Mouse (Mus musculus) layer of hippocampus, adult 9-11 months (tissue): ENCODE results near the gene Lrrc2.

ENCODE experiments used
- DNase-seq: peaks from one replicate; pipeline ENCODE4 v3.0.0; 2022

Gene Lrrc2

GRCm38 (mm10) chr9:110951397-110951796, at the start of gene Lrrc2:
TSS of gene Lrrc2 (plus strand) at chr9:110951545.
- DNase-seq = no peak

DNA sequence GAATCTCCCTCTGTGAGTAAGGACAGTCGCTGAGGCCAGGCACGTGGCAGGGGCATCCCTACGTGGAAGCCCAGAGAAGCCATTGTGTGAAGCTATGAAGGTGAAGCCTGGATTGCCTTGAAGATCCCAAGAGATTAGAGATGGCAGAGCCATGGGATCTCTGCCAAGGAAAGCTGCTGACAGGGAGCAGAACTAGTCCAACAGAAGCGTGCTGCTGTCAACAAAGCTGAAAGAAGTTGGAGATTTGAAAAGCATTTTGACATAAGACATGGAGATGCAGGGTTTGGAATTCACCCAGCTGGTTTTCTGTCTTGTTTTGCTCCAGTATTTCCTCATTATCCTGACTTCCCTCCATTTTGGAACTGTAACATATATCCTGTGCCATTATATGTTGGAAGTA, 49.1 kb upstream of the Lrrc2 start:
- no peak for DNase-seq

DNA sequence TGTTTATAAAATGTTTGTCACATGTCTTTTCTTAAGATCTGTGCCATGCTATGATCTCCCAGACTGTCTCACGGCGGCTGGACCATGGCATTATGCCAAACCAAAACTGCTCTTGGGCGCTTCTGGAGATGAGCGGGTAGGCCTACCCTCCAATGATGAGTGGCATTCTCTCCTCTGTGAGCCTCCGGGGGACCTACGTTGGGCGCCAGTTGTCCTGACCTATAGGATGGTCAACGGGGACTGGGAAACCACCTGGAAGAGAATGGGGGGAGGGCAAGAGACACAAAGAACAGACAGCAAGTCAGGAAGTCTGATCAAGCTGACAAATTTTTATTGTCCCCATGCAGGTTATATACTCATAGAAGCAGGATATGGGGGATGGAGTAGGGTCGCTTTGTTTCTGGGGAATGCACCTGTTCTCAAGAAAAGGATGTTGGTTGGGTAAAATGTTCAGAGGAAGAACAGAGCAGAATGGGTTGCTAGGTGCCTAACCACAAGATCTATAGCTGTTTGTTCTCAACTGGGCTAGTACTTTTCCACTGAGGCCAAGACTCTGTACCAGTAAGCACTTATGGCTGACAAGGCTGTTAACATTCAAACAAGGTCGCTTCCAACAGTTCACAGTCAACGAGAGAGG, 44.0 kb upstream of the Lrrc2 start:
- DNase-seq = no peak

DNA sequence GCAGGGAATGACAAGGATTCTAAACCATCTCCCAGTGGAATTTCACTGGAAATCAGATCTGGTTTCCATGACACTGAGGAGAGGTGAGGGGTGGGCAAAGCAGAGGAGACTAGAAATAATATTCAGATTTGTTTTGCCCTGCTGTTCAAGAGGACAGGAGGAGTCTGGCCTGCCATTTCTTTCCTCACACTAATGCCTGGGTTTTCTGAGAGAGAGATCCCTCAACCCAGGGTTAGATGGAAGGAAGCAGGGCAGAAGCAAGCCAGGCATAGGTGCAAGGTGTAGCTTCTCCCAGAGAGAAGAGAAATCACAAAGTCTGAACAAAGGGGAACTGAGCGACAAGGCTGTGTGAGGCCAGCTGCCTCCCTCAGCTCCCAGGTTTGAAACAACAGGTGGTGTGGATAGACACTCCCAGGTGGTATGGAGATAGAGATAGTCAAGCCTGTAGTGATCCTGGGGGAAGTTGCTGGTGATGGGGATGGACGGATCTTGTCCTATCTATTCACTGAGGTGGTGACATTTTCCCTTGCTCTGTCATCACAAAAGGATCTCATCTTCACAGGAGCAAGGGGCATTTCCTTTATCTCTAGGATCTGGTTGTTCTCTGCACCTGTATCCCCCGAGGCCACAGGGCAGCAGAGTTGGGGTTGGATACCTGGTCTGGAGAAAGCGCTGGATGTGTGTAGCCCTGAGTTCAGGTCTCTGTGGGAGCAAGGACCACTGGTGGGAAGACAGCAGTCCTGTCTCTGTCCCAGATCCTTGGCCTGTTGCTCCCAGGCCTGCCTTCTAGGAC, 43.3 kb upstream of the Lrrc2 start:
- no peak for DNase-seq

- no peak for DNase-seq
These were observed 42.7 kb upstream of the Lrrc2 start for GRCm38 (mm10) chr9:110908631-110909016.

DNA sequence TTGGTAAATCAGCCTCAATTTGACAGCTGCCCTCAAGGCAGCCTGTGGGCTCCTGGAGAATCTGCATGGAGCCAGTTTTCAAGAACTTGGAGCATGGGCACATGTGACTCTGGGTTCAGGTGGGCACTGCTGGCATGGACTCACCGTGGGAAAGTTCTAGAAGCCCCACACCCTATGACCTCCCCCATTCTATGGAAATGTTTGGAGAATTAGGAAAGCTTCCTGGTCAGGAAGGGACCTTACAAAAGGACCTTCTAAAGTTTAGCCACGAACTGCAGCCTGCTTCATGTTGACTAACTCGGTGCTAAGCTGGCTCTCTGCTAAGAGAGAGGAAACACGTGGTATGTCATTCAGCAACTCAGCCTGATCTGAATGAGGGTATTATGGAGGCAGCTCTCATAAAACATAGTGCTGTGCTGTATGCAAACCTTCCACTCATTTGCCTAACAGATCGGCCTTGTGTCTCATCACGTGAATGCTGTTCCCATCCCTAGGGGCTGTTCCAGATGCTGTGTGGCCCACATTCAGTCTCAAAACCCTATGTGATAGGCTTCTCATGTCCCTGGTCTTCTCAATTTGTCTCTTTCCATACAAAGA, 41.9 kb upstream of the Lrrc2 start:
- no peak for DNase-seq

GRCm38 (mm10) chr9:110914631-110915236, 36.6 kb upstream of the Lrrc2 start:
- DNase-seq = no peak

- no peak for DNase-seq
These were observed 35.9 kb upstream of the Lrrc2 start for GRCm38 (mm10) chr9:110915466-110915865.

GRCm38 (mm10) chr9:110916786-110917185, 34.6 kb upstream of the Lrrc2 start, which contains the start of gene Fam240a:
TSS of gene Fam240a (minus strand) at chr9:110916861.
- DNase-seq = no peak

DNA sequence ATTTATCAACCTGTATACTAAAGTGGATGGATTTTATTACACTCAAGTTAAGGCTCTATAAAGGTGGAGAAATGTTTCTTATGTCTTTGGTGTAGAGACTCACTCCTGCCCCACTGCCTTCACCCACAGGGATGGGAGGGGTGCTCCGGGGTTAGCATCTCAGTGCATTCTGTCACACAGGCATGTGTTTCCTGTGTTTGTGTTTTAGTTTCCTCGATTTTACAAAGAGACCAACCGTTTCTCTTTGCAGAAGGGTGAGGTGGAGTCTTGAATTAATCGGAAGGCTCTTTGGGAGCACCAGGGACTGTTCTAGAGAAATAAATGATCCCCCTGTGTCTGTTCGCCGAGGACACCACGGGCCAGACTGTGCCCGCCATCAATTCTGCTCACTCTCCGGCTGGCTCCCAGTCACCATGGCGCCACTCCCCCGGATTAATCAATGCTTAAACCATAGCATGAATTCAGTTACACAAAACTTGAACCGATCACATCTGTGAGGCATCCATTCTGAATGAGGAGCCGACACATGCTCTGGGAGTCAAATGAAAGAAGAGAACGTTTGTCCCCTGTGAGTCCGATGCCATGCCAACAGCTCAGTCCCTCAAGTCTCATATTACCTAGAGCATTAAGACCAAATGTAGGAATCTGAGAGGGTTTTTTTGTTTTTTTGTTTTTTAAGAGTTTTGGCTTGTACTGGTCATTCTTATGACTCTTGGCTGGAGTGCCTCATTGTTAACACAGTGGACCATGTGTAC, 30.5 kb upstream of the Lrrc2 start:
- no peak for DNase-seq

DNA sequence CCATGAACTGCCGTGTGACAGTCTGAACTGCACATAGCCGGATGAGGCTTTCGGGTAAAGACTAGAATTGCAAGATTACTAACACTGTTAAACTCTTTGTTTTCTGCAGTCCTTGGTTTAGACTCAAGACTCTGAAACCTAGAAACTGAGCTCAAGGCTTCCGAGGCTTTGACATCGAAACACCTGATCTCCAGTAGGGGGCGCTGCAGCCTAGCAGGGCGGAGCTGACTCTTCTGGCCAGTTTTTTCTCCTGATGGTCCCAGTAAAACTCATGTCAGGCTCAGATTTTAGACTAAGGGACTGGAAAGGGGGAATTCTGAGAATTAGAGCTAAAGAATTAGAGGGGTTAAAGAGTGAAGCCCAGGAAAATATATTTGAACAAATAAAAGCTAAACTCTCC, 28.6 kb upstream of the Lrrc2 start:
- DNase-seq = no peak

DNA sequence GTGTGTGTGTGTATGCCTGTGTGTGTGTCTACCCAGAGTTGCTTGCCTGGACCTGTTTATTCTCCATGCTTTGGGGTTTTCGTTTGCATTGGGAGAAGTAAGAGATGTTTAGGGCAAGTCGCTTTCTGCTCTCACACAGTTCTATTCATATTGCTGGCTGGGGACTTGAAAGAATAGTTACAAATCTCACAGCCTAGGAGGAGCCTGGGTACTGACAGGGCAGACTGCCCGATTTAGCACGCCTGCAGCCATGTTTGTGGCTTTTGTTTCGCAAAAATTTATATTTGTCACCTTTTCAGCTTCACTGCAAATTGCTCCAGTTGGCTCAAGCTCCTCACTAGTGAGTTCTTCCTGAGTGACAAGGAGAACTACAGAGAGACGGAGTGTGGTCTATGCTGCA, 19.8 kb upstream of the Lrrc2 start:
- no peak for DNase-seq

DNA sequence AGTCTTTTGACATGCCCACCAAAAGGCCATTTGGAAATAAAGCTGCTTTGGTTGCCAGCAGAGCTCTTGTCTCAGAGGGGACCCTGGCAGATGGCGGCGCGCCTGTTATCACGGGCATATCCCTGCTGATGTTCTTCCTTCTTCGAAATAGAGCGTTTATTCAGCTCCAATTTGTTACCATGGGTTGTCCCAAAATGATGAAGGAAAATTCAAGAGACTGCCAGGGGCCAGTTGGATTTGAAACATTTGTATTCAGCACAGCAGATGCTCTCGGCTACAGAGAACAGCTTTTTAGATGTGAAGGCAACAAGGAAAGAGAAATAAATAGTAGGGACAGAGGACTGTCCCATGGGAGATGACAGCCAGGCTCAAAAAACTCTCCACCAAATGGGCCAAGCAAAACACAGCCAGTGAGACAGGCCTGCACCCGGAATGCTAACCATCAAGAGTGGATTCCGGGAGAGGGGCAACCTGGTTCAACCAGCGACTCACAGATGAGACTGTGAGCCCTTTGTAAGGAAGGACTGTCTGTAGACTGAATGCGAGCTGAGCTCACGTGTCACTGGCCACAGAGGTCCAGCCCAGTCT, 17.4 kb upstream of the Lrrc2 start:
- DNase-seq = peak; percentile 77

DNA sequence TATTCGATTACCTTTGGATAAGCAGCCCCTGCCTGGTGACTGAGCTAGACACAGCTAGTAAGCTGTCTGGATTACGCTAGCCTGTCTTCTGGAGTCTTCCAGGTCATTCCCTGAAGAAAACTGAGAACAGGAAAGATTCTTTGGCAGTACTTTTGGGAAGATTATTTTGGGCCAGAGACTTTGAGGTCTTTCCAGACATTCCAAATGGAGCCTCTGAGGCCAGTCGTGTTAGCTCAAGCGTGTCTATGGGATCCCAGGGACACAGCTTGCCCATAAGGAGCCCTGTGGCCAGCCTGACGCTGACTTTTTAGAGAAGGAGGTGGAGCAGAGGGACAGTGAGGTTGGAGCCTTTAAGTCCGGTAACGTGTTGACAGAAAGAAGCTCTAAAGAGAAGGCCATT, 15.4 kb upstream of the Lrrc2 start:
- no peak for DNase-seq

DNA sequence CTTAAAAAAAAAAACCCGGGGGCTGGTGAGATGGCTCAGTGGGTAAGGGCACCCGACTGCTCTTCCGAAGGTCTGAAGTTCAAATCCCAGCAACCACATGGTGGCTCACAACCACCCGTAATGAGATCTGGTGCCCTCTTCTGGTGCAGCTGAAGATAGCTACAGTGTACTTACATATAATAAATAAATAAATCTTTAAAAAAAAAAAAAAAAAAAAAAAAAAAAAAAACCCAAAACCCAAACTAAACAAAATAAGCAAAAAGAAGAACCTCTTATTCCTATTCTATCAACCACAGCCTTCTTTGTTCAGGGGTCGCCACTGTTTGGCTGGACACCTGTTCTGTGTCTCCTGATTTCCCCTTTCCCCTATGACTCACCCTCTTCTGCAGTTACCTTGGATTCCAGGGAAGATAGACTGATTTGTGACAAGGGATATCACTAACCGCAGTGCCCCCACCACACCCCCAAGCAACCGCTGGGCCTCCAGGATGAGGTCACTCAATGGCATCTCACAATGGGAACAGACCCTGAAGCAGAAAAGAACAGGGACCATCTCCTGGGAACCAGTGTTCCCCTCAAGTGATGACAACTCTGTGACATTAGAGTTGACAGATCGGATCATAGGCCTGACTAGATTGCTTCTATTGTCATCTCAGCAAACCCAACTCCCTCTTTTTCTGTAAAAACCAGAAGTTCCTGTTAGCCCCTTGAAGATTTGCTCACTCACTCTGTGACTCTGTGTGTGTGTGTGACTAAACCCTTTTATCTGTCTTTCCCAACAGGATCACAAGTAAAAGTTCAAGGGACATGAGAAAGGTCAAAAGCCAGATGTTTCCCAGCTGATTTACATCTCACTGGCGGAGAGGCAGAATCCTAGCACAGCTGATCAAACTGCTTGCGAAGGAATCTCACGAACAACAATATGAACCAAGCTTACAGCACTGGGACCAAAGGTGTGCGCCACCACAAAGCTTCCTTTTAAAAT, 13.5 kb upstream of the Lrrc2 start:
- no peak for DNase-seq

DNA sequence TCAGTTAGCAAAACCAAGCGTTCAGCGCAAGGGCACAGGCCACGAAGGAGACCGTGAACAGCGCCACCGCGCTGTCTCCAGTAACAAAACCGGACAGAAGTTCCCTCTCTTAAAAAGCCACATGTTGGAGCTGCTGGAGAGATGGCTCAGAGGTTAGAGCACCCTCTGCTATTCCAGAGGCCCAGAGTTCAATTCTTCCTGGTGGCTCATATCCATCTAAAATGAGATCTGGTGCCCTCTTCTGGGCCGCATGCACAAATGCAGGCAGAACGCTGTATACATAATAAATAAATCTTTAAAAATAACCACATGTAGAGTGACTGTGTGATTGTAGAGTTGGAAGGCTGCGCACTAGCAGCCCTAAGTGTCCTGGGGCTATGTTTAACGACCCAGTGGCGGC, 7.1 kb upstream of the Lrrc2 start:
- no peak for DNase-seq

DNA sequence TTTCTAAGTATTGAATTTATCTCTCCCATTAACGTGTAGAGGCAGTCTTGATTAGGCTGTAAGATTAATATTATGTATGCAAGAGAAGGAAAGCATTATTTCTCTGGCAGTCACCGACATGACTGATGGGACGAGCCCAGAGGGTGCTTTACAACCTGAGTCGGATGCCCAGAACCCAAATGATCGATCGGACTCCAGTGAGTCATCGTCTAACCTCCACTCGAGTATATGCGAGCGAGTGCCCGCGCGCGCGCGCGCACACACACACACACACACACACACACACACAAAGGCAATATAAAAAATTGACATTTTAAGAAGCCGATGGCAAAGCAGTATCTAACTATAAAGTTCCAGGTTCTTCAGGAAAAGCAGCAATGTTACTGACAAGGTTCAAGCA, 6.0 kb upstream of the Lrrc2 start:
- no peak for DNase-seq

DNA sequence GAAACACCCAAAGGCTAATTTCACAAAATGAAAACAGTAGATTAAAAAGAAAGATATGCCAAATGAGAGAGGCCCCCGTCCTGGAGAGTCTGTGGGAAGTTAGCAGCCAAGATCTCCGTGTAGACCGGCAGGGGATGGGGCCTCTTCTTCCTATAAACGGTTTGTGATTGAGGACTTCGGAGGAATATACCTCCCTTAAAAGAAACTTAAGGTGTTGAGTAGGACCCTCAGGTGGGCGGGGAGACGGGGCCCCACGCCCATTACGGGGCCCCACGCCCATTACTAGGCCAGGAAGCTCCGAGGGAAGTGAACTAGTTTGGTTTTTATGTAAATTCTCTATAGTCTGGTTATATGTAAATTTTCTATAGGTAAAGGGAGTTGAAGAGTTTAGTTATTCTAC, 5.4 kb upstream of the Lrrc2 start, which contains the start of gene Tdgf1:
TSS of gene Tdgf1 (minus strand) at position 233 of the 400 bp plus-strand sequence.
- no peak for DNase-seq

DNA sequence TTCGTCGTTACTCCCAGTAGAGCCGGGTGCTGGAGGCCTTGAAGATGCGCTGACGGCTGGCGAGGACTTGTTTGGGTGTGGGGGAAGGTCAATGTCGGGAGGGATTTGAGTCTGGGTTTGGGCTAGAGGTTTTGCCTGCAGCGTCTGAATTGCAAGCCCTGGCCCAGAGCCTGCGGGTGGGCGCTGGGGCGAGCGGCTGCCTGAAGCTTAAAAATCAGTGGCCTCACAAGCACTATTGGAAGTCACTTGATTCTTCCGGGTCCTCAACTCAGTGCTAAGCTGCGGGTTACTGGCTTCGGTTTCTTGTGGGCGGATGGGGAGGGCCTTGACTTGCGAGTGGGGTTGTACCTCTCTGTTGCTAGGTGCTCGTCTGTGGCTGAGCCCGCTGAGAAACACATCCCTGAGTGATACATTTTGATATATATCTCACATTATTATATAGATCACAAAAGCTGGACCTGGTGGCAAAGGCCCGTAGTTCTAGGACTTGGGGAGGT, 4.7 kb upstream of the Lrrc2 start:
- DNase-seq = no peak

DNA sequence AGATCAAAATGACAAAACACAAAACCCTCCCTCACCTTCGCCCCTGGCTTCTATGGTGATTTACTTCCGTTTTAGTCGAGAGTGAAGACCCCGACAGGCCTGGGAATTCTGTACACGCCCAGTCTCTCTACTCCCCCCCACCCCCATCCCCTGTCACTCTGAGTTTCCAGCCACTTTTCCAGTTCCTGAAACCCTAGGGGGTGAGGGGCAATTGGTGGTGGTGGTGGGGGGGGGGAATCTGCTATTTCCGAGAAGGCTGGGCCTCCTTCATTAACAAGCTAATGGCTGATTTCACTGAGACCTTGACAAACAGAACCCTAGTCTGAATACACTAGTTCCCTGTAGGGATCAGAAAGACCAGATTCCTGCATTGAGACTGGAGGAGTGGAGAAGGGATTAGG, 4.1 kb upstream of the Lrrc2 start:
- no peak for DNase-seq

DNA sequence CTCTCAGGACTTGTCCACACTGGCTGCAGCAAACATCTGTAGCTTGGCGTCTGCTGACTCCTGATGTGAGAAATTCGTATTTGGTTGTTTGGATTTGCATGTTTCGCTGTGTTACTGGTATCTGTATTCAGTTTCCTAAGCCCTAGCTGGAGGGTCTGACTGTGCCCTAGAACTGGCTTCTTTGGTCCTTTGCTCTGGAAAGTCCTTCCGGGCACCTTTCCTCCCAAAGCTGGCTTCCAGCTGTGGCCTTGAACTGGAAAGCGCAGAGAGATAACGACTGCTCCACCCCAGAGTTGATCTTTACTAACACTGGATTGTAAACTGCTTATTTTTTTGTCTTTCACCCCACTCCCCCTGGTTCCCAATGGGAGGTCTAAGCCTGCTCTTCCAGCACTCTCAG, 3.4 kb upstream of the Lrrc2 start:
- no peak for DNase-seq
